Mouse (Mus musculus): ENCODE measurements around the gene Gstp2. TPM values are rescaled to one million over a fixed set of nuclear protein-coding genes. Genes with fewer than 3 reads are reported as not detected.
"Not testable (repeated sequence)": the region's sequence is repeated elsewhere in the genome, so short reads cannot be mapped to it uniquely, and the experiment has no call there.

Gene Gstp2
- polyA plus RNA-seq, 1 experiment from 2014 or later: 3.4 TPM

DNA sequence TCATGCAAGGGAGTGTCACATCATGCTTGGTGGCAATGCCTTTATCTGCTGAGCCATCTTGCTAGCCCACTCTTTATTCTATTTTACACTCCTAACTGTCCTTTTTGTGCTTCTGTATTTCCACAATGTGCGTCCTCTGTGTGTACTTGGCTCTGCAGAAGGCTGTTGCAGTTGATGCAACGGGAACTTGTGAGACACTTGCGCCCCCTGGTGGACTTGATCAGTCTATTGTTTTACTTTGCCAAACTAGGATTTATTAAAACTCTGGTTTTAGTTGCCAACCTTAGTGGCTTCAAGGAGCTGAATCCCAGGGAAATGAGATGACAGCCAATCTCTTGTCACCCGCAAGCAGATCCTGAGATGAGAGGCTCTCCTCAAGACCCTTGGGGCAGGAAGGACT is 2.0 kb upstream of the Gstp2 start:
- H3K36me3 ChIP-seq (ENCODE audit: insufficient read depth): no peaks in the 10 kb centered on the region
- no peak overlapping the region for H3K27ac ChIP-seq (ENCODE audit: low read depth)
- no peak overlapping the region for H3K9ac ChIP-seq
- TF ChIP-seq CTCF (IDR thresholded peaks at IDR 0.05; ENCODE audit: low read depth): peak; percentile 84
- 13% methylated on average over 4 of the region's 4 CpGs for WGBS
- H3K27me3 ChIP-seq (ENCODE audit: insufficient read depth, low read length): no peaks in the 10 kb centered on the region
- H3K4me3 ChIP-seq (ENCODE audit: low read depth, low read length): no peak overlapping the region
- DNase-seq (peak; percentile 94), ATAC-seq (ENCODE audit: insufficient read depth) (no peak)
- no peak overlapping the region for H3K4me2 ChIP-seq
- H3K4me1 ChIP-seq (ENCODE audit: insufficient read depth): peaks cover 7% of the 10 kb centered on the region; the same call in 1 of the 2 replicates
- H3K9me3 ChIP-seq (ENCODE audit: low read depth, low read length): no peaks in the 10 kb centered on the region

DNA sequence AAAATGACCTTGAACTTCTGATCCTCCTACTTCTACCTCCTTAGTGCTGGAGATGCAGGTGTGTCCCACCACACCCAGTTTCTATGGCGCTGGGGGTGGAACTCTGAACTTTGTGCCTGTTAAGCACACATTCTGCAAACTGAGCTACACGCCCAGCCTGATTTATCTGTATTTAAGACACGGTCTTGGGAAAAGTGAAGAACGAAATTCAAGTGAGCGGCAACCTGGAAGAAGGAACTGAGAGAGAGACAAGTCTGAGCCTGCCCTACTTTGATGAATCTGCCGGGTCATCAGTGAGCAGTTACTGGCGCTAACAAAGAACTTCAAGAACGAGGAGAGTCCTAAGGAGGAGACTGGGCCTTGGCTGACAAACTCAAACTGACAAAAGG is 1.0 kb upstream of the Gstp2 start:
- ATAC-seq (ENCODE audit: insufficient read depth) (no peak), DNase-seq (no peak)
- Histone ChIP-seq H3K4me3 (ENCODE audit: low read depth, low read length) (no peak overlapping the region), H3K36me3 (ENCODE audit: insufficient read depth) (no peaks in the 10 kb centered on the region), H3K9me3 (ENCODE audit: low read depth, low read length) (no peaks in the 10 kb centered on the region), H3K9ac (no peak overlapping the region), H3K4me2 (no peak overlapping the region), H3K4me1 (ENCODE audit: insufficient read depth) (peaks cover 7% of the 10 kb centered on the region; the same call in 1 of the 2 replicates), H3K27ac (ENCODE audit: low read depth) (0 out of 2 replicates have a peak overlapping the region, but pooled peaks have one; percentile 3), H3K27me3 (ENCODE audit: insufficient read depth, low read length) (no peaks in the 10 kb centered on the region)
- TF ChIP-seq CTCF (IDR thresholded peaks at IDR 0.05; ENCODE audit: low read depth): no peak
- 71% methylated on average over 8 of the region's 8 CpGs for WGBS

DNA sequence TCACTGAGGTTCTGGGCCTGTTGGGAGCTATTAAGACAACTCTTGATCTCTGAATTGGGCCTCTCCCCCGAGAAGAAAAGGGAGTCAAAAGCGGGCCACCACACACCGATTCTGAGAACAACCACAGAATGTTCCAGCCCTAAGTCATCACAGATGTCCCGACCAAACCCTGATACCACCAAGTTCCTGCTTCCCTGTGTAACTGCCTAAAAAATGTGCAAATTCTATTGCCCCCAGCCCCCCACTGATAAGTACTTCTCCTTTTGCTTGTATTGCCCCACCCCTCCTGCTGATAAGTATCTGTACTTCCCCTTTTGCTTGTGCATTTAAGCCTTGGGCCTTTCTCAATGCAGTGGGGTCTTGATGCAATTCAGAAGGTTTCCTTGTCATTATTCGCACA is 1.7 kb downstream of the Gstp2 start:
- H3K9ac ChIP-seq; H3K4me1 ChIP-seq (ENCODE audit: insufficient read depth); DNase-seq; H3K9me3 ChIP-seq (ENCODE audit: low read depth, low read length); H3K4me3 ChIP-seq (ENCODE audit: low read depth, low read length); H3K4me2 ChIP-seq; ATAC-seq (ENCODE audit: insufficient read depth); H3K27me3 ChIP-seq (ENCODE audit: insufficient read depth, low read length); H3K27ac ChIP-seq (ENCODE audit: low read depth); H3K36me3 ChIP-seq (ENCODE audit: insufficient read depth): not testable (repeated sequence)
- WGBS: 88% methylated on average over 5 of the region's 5 CpGs

DNA sequence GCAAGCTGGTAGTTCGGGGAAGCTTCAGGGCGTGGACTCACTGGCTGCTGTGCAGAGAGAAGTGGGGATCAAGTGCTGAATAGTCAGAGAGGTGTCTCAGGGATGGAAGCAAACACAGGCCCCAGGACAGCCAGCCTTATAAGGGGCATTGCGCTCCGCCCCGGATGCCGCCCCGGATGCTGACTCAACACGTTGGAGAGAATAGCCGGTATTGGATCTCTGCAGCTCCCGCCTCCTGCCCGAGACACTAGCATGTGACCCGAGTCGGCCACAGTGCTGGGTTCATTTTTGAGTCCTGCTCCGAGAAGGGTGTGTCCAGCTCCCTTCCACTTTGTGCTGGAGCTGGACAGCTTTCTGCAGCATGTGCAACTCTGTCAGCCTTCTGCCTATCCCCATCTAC is 3.7 kb downstream of the Gstp2 start:
- no peak overlapping the region for H3K9ac ChIP-seq
- H3K9me3 ChIP-seq (ENCODE audit: low read depth, low read length): no peaks in the 10 kb centered on the region
- peak; percentile 24 for DNase-seq
- no peaks in the 10 kb centered on the region for H3K27me3 ChIP-seq (ENCODE audit: insufficient read depth, low read length)
- peaks cover 11% of the 10 kb centered on the region; the same call in 1 of the 2 replicates for H3K4me1 ChIP-seq (ENCODE audit: insufficient read depth)
- no peak for TF ChIP-seq CTCF (IDR thresholded peaks at IDR 0.05; ENCODE audit: low read depth)
- no peak for ATAC-seq (ENCODE audit: insufficient read depth)
- H3K4me2 ChIP-seq: no peak overlapping the region
- H3K27ac ChIP-seq (ENCODE audit: low read depth): no peak overlapping the region
- 60% methylated on average over 14 of the region's 14 CpGs for WGBS
- H3K4me3 ChIP-seq (ENCODE audit: low read depth, low read length): no peak overlapping the region
- no peaks in the 10 kb centered on the region for H3K36me3 ChIP-seq (ENCODE audit: insufficient read depth)

DNA sequence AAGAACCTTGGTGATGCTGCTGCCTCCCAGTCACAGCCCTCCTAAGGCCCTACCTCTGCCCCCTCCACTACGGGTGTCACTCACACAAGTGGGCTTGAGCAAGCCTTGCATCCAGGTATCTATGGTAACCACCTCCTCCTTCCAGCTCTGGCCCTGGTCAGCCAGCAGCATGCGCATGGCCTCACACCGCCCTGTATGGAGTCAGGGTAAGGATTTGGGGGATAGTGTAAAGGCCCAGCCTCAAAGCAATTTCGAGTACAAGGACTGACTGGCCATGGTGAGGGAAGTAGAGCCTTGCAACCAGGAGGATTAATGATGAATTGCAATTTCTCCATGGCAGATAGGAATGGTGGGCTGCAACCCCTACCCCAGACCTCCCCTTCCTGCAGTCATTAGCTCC is 4.3 kb downstream of the Gstp2 start:
- H3K27ac ChIP-seq (ENCODE audit: low read depth); DNase-seq; H3K4me3 ChIP-seq (ENCODE audit: low read depth, low read length); H3K9me3 ChIP-seq (ENCODE audit: low read depth, low read length); H3K27me3 ChIP-seq (ENCODE audit: insufficient read depth, low read length); H3K36me3 ChIP-seq (ENCODE audit: insufficient read depth); ATAC-seq (ENCODE audit: insufficient read depth); H3K4me2 ChIP-seq; H3K9ac ChIP-seq: not testable (repeated sequence)
- 82% methylated on average over 3 of the region's 4 CpGs for WGBS
- H3K4me1 ChIP-seq (ENCODE audit: insufficient read depth): peaks cover 11% of the 10 kb centered on the region; the same call in 1 of the 2 replicates

DNA sequence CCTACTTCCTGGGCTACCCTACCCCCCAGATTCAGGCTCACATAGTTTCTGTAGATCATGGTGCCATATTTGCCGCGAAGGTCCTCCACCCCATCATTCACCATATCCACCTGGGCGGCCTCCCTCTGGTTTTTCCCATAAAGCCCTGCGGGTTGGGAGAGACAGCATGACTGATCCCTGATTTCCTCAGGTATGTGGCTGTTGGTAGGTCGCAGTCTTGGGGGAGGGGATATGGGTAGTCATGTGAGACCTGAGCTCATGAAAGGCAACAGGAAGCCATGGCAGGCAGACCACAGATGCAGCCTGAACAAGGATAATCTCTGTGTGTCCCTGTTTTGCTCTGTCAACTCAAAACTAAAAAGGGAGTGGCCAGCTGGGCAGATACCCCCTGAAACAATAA is 4.9 kb downstream of the Gstp2 start:
- H3K4me2 ChIP-seq; H3K9me3 ChIP-seq (ENCODE audit: low read depth, low read length); H3K27ac ChIP-seq (ENCODE audit: low read depth); H3K4me3 ChIP-seq (ENCODE audit: low read depth, low read length); H3K4me1 ChIP-seq (ENCODE audit: insufficient read depth); DNase-seq; H3K36me3 ChIP-seq (ENCODE audit: insufficient read depth); H3K9ac ChIP-seq; ATAC-seq (ENCODE audit: insufficient read depth); H3K27me3 ChIP-seq (ENCODE audit: insufficient read depth, low read length): not testable (repeated sequence)
- 85% methylated on average over 5 of the region's 5 CpGs for WGBS

DNA sequence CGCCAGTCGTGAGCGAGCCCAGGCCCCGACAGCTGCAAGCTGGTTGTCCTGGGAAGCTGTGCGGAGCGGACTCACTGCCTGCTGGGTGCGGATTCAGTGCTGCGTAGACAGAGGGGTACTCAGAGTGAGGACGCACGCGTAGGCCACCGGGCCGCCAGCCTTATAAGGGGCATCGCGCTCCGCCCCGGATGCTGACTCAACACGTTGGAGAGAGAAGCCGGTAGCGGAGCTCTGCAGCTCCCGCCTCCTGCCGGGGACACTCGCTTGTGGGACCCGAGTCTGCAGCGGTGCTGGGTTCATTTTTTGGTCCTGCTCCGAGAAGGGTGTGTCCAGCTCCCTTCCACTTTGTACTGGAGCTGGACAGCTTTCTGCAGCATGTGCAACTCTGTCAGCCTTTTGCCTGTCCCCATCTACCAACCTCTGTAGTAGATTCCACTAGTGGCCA is 8.0 kb downstream of the Gstp2 start, which contains the start of gene Gstp1:
Gene Gstp1, minus strand, starts transcription at position 198 of the 445 bp plus-strand sequence.
- H3K4me2 ChIP-seq: peak within 1 kb of the TSS; percentile 75
- DNase-seq (peak; percentile 94), ATAC-seq (ENCODE audit: insufficient read depth) (peak; percentile 90)
- under 1% methylated on average over 26 of the region's 26 CpGs for WGBS
- H3K9ac ChIP-seq: peak within 1 kb of the TSS; percentile 79
- no peaks in the 10 kb centered on the region for H3K27me3 ChIP-seq (ENCODE audit: insufficient read depth, low read length)
- peak within 1 kb of the TSS; percentile 50 for H3K4me3 ChIP-seq (ENCODE audit: low read depth, low read length)
- TF ChIP-seq CTCF (IDR thresholded peaks at IDR 0.05; ENCODE audit: low read depth): peak; percentile 44; the same call in 1 of the 2 replicates
- H3K9me3 ChIP-seq (ENCODE audit: low read depth, low read length): no peaks in the 10 kb centered on the region
- H3K4me1 ChIP-seq (ENCODE audit: insufficient read depth): peaks cover 4% of the 10 kb centered on the region; the same call in 1 of the 2 replicates
- H3K27ac ChIP-seq (ENCODE audit: low read depth): peak within 1 kb of the TSS; percentile 33; the same call in 1 of the 2 replicates
- 0 out of 2 replicates have a peak, but pooled peaks cover 6% of the 10 kb centered on the region for H3K36me3 ChIP-seq (ENCODE audit: insufficient read depth)

DNA sequence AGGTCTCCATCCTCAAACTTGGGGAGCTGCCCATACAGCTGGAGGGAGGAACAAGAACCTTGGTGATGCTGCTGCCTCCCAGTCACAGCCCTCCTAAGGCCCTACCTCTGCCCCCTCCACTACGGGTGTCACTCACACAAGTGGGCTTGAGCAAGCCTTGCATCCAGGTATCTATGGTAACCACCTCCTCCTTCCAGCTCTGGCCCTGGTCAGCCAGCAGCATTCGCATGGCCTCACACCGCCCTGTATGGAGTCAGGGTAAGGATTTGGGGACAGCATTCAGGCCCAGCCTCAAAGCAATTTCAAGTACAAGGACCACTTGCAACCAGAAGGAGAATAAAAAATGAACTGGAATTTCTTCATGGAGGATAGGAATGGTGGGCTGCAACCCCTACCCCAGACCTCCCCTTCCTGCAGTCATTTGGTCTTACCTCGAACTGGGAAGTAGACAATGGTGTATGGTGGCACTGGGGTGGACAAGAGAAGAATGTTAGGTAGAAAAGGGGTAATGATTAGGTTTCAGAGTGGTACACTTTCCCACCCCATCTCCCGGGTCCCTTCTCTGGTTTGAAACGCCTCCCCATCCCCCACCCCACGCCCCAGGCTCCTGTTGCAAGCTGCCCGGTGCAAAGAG is 8.6 kb downstream of the Gstp2 start:
- H3K4me3 ChIP-seq (ENCODE audit: low read depth, low read length): peak overlapping the region; percentile 50
- H3K36me3 ChIP-seq (ENCODE audit: insufficient read depth); H3K4me1 ChIP-seq (ENCODE audit: insufficient read depth); DNase-seq; H3K27me3 ChIP-seq (ENCODE audit: insufficient read depth, low read length); H3K9me3 ChIP-seq (ENCODE audit: low read depth, low read length): not testable (repeated sequence)
- peak overlapping the region; percentile 33; the same call in 1 of the 2 replicates for H3K27ac ChIP-seq (ENCODE audit: low read depth)
- peak overlapping the region; percentile 79 for H3K9ac ChIP-seq
- 23% methylated on average over 7 of the region's 8 CpGs for WGBS
- ATAC-seq (ENCODE audit: insufficient read depth): peak; percentile 47; the same call in 1 of the 2 replicates
- H3K4me2 ChIP-seq: peak overlapping the region; percentile 75
